ENCODE assay signal across 8 mouse cellular contexts in the genomic region with DNA sequence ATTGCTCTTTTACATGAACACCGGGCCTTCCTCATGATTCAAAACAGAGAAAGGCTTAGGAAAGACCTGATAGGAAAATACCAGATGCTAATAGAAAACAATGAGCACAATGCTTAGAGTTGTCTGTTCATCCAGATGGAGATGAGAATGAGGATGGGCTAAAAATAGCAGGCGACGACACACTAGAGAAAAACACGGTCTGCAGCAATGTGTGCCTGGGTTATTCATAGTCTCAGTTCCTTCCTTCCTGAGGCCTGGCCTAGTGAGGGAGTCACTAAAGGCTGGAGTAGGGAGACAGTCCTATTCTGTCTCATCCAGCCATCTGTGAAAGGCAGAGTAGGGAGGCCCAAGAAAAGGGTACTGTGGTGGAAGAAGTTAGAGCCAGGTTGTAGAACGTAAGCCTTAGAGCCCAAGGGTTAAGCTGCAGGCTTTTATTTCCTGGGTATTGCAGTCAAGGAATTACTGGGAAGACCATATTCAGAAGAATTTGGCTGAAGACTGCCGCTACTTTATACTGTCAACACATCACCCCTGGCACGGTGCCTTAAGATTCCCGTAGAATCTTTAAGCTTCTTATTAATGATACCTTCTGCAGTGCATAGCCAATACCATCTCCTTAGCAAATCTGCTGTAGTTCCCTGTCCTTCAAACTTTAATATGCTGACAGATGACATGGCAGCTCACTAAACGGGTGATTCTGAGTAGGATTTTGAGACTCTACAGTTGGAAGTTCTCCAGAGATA. TPM values are rescaled to one million over a fixed set of nuclear protein-coding genes. Genes with fewer than 3 reads are reported as not detected.
DNase-seq lines count a peak whose midpoint lies in the region; ATAC-seq and TF ChIP-seq lines count a peak whose summit lies in the region.

No protein-coding gene starts in this region.

- no peak for DNase-seq in liver, postnatal 0 days
- peak; percentile 37 to 72 for DNase-seq in heart, adult 18-20 months
- DNase-seq in kidney, adult 8-10 months: peak; percentile 23 to 40
- peak; percentile 63 for DNase-seq in limb, embryonic 14.5 days (ENCODE audit: low spot score)
- DNase-seq in ovary, postnatal 10 days (ENCODE audit: low spot score): no peak
- no peak for DNase-seq in thymus, postnatal 36 days
- no peak for DNase-seq in gastrocnemius, postnatal 10 days

- WGBS in liver, embryonic 16.5 days (ENCODE audit: insufficient replicate concordance): 52% methylated on average over 9 of the region's 9 CpGs
- 58% methylated on average over 9 of the region's 9 CpGs for WGBS in liver, postnatal 0 days (ENCODE audit: insufficient replicate concordance)
- 65% methylated on average over 9 of the region's 9 CpGs for WGBS in limb, embryonic 14.5 days

- H3K36me3 ChIP-seq in liver, embryonic 16.5 days (ENCODE audit: control insufficient read depth, insufficient read depth): no peaks in the 10 kb centered on the region
- no peaks in the 10 kb centered on the region for H3K36me3 ChIP-seq in liver, postnatal 0 days (replicated peaks; ENCODE audit: insufficient read depth, low read length)
- no peaks in the 10 kb centered on the region for H3K36me3 ChIP-seq in limb, embryonic 14.5 days (ENCODE audit: control insufficient read depth, insufficient read depth, low read length)

- no peaks in the 10 kb centered on the region for H3K27me3 ChIP-seq in liver, embryonic 16.5 days (ENCODE audit: control insufficient read depth, insufficient read depth, low read depth, low read length)
- H3K27me3 ChIP-seq in liver, postnatal 0 days (ENCODE audit: insufficient read depth, low read length): no peaks in the 10 kb centered on the region
- no peaks in the 10 kb centered on the region for H3K27me3 ChIP-seq in limb, embryonic 14.5 days (ENCODE audit: control insufficient read depth, insufficient read depth, low read length)

- H3K27ac ChIP-seq in liver, embryonic 16.5 days (ENCODE audit: low read length): no peak overlapping the region
- H3K27ac ChIP-seq in liver, postnatal 0 days (ENCODE audit: low read depth): no peak overlapping the region
- peak overlapping the region; percentile 69 for H3K27ac ChIP-seq in limb, embryonic 14.5 days (replicated peaks; ENCODE audit: low read depth, low read length)

- no peak for TF ChIP-seq CTCF in liver, postnatal 0 days (IDR thresholded peaks at IDR 0.05; ENCODE audit: low read depth)

- no peak overlapping the region for H3K4me3 ChIP-seq in liver, embryonic 16.5 days (ENCODE audit: low read depth, low read length)
- H3K4me3 ChIP-seq in liver, postnatal 0 days (ENCODE audit: low read depth, low read length): no peak overlapping the region
- no peak overlapping the region for H3K4me3 ChIP-seq in limb, embryonic 14.5 days (replicated peaks; ENCODE audit: low read length)

- no peaks in the 10 kb centered on the region for H3K4me1 ChIP-seq in liver, embryonic 16.5 days (ENCODE audit: control insufficient read depth, low read depth, low read length)
- no peaks in the 10 kb centered on the region for H3K4me1 ChIP-seq in liver, postnatal 0 days (ENCODE audit: insufficient read depth)
- peaks cover 53% of the 10 kb centered on the region for H3K4me1 ChIP-seq in limb, embryonic 14.5 days (ENCODE audit: control insufficient read depth, insufficient read depth, low read length)

- peak; percentile 37; the same call in 1 of the 2 replicates for ATAC-seq in liver, embryonic 16.5 days (ENCODE audit: low read depth)
- ATAC-seq in liver, postnatal 0 days: no peak
- peak; percentile 23; the same call in 1 of the 2 replicates for ATAC-seq in limb, embryonic 14.5 days (ENCODE audit: low FRiP score, low read depth)

- no peak for TF ChIP-seq POLR2A in limb, embryonic 14.5 days (IDR thresholded peaks at IDR 0.05; ENCODE audit: borderline replicate concordance, extremely low read depth, insufficient read depth, insufficient read length)

- no peak for TF ChIP-seq EP300 in liver, postnatal 0 days (IDR thresholded peaks at IDR 0.05; ENCODE audit: low read depth)

- H3K4me2 ChIP-seq in liver, embryonic 16.5 days (ENCODE audit: low read depth, low read length): no peak overlapping the region
- no peak overlapping the region for H3K4me2 ChIP-seq in liver, postnatal 0 days (ENCODE audit: low read depth, low read length)
- H3K4me2 ChIP-seq in limb, embryonic 14.5 days (replicated peaks; ENCODE audit: low read depth, low read length, severe bottlenecking): no peak overlapping the region

- no peaks in the 10 kb centered on the region for H3K9me3 ChIP-seq in liver, embryonic 16.5 days (replicated peaks; ENCODE audit: control insufficient read depth, low read length)
- H3K9me3 ChIP-seq in liver, postnatal 0 days (ENCODE audit: low read length): no peaks in the 10 kb centered on the region; the same call in 1 of the 2 replicates
- peaks cover 8% of the 10 kb centered on the region; the same call in 1 of the 2 replicates for H3K9me3 ChIP-seq in limb, embryonic 14.5 days (ENCODE audit: control insufficient read depth, low read length)

- no peak overlapping the region for H3K9ac ChIP-seq in liver, embryonic 16.5 days (ENCODE audit: low read depth, low read length)
- no peak overlapping the region for H3K9ac ChIP-seq in liver, postnatal 0 days (replicated peaks)
- no peak overlapping the region for H3K9ac ChIP-seq in limb, embryonic 14.5 days (ENCODE audit: low read depth, low read length, severe bottlenecking)

RNA-seq across cellular contexts. Expression of a gene that starts 43.2 kb away (rescaled TPM):
- polyA plus RNA-seq in liver, embryonic 16.5 days (2015; fragmentation: Nextera tagmentation; extraction: Ambion mirVana): 2.0 and 2.5 TPM in 2 replicates
- polyA plus RNA-seq in liver, postnatal 0 days (2015; fragmentation: Nextera tagmentation; extraction: Ambion mirVana): 1.9 and 2.4 TPM in 2 replicates
- 1 to 10 TPM; 3.6 to 4.5 TPM for total RNA-seq in heart, adult 18-20 months (2021)
- polyA plus RNA-seq in limb, embryonic 14.5 days (2012; rRNA removed): 10.6 and 13.0 TPM in 2 replicates
- polyA plus RNA-seq in limb, embryonic 14.5 days (2014; fragmentation: Nextera tagmentation; extraction: Ambion mirVana): 7.9 and 8.1 TPM in 2 replicates
- total RNA-seq in gastrocnemius, postnatal 10 days (2021): 1 to 10 TPM; 4.4 to 5.6 TPM

Comparison
In these comparisons a context has a peak if more than half of its experiments do, and no peak if none do; other contexts are left out.
1. DNase-seq: peak in heart, adult 18-20 months (2 of 2), kidney, adult 8-10 months (2 of 2) and limb, embryonic 14.5 days (single experiment); none in liver, postnatal 0 days (single experiment), ovary, postnatal 10 days (single experiment), thymus, postnatal 36 days (0 of 2) and gastrocnemius, postnatal 10 days (single experiment).